Mouse (Mus musculus) liver, postnatal 0 days (tissue): ENCODE data around the gene Olfr1240.

Experiments
- CTCF ChIP-seq: sonication (generic); IDR thresholded peaks from 2 replicates; pipeline ENCODE4 v1.5.1; 2016; ENCODE audit warnings: antibody characterized with exemption, low read depth
- EP300 ChIP-seq: IDR thresholded peaks from 2 replicates; pipeline ENCODE4 v1.6.1; 2016; ENCODE audit warnings: antibody characterized with exemption, low read depth, mild to moderate bottlenecking

- TF ChIP-seq CTCF (no peak), EP300 (no peak)
These were observed 22.5 kb downstream of the Olfr1240 start, which contains the start of gene Olfr1239 for GRCm38 (mm10) chr2:89420307-89420706.
